ENCODE assay signal across 22 mouse cellular contexts in the genomic region with DNA sequence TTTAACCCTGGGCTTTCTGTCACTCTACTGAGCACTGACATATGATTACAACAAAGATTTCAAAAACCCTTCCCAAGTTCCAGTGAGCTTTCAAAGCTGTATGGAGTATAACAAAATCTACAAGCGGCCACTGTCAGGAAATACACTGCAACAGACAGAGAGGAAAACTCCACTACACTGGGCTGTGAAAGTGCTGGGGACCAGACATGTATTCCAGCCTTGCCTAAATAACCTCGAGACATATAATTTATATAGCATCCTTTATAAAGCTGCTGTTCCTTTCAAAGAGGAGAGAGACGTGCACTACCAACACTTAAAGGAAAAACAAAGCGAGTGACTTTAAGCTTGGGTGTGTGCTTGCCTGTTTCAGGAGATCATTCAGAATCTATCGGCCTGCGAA. TPM values are rescaled to one million over a fixed set of nuclear protein-coding genes. Genes with fewer than 3 reads are reported as not detected.
DNase-seq lines count a peak whose midpoint lies in the region; ATAC-seq and TF ChIP-seq lines count a peak whose summit lies in the region.
"Had no signal": no experiment of that assay in that cellular context is flagged by ENCODE, and none has a peak within 500 bp of the region (broad histone marks: within the 10 kb centered on the region; RNA-seq: fewer than 3 reads in every experiment).

No protein-coding gene starts in this region.

- no peak overlapping the region for H3K9ac ChIP-seq in intestine, embryonic 14.5 days (ENCODE audit: low read length)
- no peak overlapping the region for H3K9ac ChIP-seq in intestine, embryonic 16.5 days (ENCODE audit: low read depth, low read length)
- no peak overlapping the region for H3K9ac ChIP-seq in liver, embryonic 15.5 days
- no peak overlapping the region for H3K9ac ChIP-seq in liver, embryonic 12.5 days
- no peak overlapping the region; the same call in 1 of the 2 replicates for H3K9ac ChIP-seq in liver, postnatal 0 days (replicated peaks)
- H3K9ac ChIP-seq in stomach, embryonic 16.5 days (ENCODE audit: low read length), result 0 out of 2 replicates have a peak overlapping the region, but pooled peaks have one; percentile 19
- H3K9ac ChIP-seq: embryonic facial prominence, embryonic 15.5 days; forebrain, embryonic 15.5 days; hindbrain, embryonic 15.5 days had no signal

- H3K4me3 ChIP-seq in intestine, embryonic 14.5 days (ENCODE audit: low read depth, low read length), result no peak overlapping the region
- no peak overlapping the region for H3K4me3 ChIP-seq in intestine, embryonic 16.5 days (ENCODE audit: low read length)
- no peak overlapping the region for H3K4me3 ChIP-seq in liver, embryonic 15.5 days (replicated peaks)
- H3K4me3 ChIP-seq in liver, embryonic 12.5 days, result no peak overlapping the region
- no peak overlapping the region; the same call in 1 of the 2 replicates for H3K4me3 ChIP-seq in liver, postnatal 0 days (ENCODE audit: low read depth, low read length)
- H3K4me3 ChIP-seq in stomach, embryonic 16.5 days (replicated peaks; ENCODE audit: low read length), result no peak overlapping the region
- H3K4me3 ChIP-seq: embryonic facial prominence, embryonic 15.5 days; erythroblast, embryonic 14.5 days; forebrain, embryonic 15.5 days; hindbrain, embryonic 15.5 days had no signal

- TF ChIP-seq EP300 in liver, postnatal 0 days (IDR thresholded peaks at IDR 0.05; ENCODE audit: low read depth), result no peak

- no peaks in the 10 kb centered on the region for H3K9me3 ChIP-seq in intestine, embryonic 14.5 days (ENCODE audit: control insufficient read depth, low read length)
- no peaks in the 10 kb centered on the region for H3K9me3 ChIP-seq in intestine, embryonic 16.5 days (ENCODE audit: control insufficient read depth, low read length)
- no peaks in the 10 kb centered on the region for H3K9me3 ChIP-seq in liver, embryonic 15.5 days (replicated peaks)
- no peaks in the 10 kb centered on the region for H3K9me3 ChIP-seq in liver, embryonic 12.5 days (replicated peaks)
- no peaks in the 10 kb centered on the region for H3K9me3 ChIP-seq in liver, postnatal 0 days (ENCODE audit: low read length)
- H3K9me3 ChIP-seq in stomach, embryonic 16.5 days (replicated peaks; ENCODE audit: control insufficient read depth, low read length), result no peaks in the 10 kb centered on the region
- H3K9me3 ChIP-seq: embryonic facial prominence, embryonic 15.5 days; forebrain, embryonic 15.5 days; hindbrain, embryonic 15.5 days had no signal

- DNase-seq in intestine, embryonic 14.5 days (ENCODE audit: low spot score), result peak; percentile 46
- no peak for DNase-seq in liver, postnatal 0 days
- DNase-seq: adrenal gland, adult 2 months; adrenal gland, postnatal 25 days; cerebellum, adult 18-20 months; cerebellum, adult 9-11 months; cerebellum, postnatal 36 days; gastrocnemius, postnatal 36 days; heart, adult 18-20 months; heart, postnatal 36 days had no signal

- WGBS in intestine, embryonic 14.5 days, result 69% methylated on average over 6 of the region's 6 CpGs
- WGBS in intestine, embryonic 16.5 days, result 67% methylated on average over 6 of the region's 6 CpGs
- WGBS in liver, embryonic 15.5 days (ENCODE audit: insufficient replicate concordance), result 71% methylated on average over 6 of the region's 6 CpGs
- WGBS in liver, embryonic 12.5 days (ENCODE audit: insufficient replicate concordance), result 83% methylated on average over 6 of the region's 6 CpGs
- WGBS in liver, postnatal 0 days (ENCODE audit: insufficient replicate concordance), result 72% methylated on average over 6 of the region's 6 CpGs
- 61% methylated on average over 6 of the region's 6 CpGs for WGBS in stomach, embryonic 16.5 days

- 0 out of 2 replicates have a peak, but pooled peaks cover 7% of the 10 kb centered on the region for H3K36me3 ChIP-seq in intestine, embryonic 14.5 days (ENCODE audit: control insufficient read depth, insufficient read depth, low read length)
- no peaks in the 10 kb centered on the region; the same call in 1 of the 2 replicates for H3K36me3 ChIP-seq in intestine, embryonic 16.5 days (ENCODE audit: control insufficient read depth, insufficient read depth, low read length)
- no peaks in the 10 kb centered on the region; the same call in none of the 2 replicates for H3K36me3 ChIP-seq in liver, embryonic 15.5 days (replicated peaks)
- peaks cover 14% of the 10 kb centered on the region; the same call in 1 of the 2 replicates for H3K36me3 ChIP-seq in liver, embryonic 12.5 days
- peaks cover 6% of the 10 kb centered on the region; the same call in 1 of the 2 replicates for H3K36me3 ChIP-seq in liver, postnatal 0 days (replicated peaks; ENCODE audit: insufficient read depth, low read length)
- H3K36me3 ChIP-seq in stomach, embryonic 16.5 days (ENCODE audit: control insufficient read depth, insufficient read depth, low read length), result no peaks in the 10 kb centered on the region
- H3K36me3 ChIP-seq: forebrain, embryonic 15.5 days; hindbrain, embryonic 15.5 days had no signal

- no peaks in the 10 kb centered on the region for H3K27me3 ChIP-seq in intestine, embryonic 14.5 days (replicated peaks; ENCODE audit: control insufficient read depth, insufficient read depth, low read length)
- no peaks in the 10 kb centered on the region for H3K27me3 ChIP-seq in intestine, embryonic 16.5 days (replicated peaks; ENCODE audit: control insufficient read depth, insufficient read depth, low read length)
- no peaks in the 10 kb centered on the region for H3K27me3 ChIP-seq in liver, embryonic 15.5 days
- H3K27me3 ChIP-seq in liver, embryonic 12.5 days (replicated peaks), result no peaks in the 10 kb centered on the region
- H3K27me3 ChIP-seq in liver, postnatal 0 days (ENCODE audit: insufficient read depth, low read length), result no peaks in the 10 kb centered on the region
- H3K27me3 ChIP-seq in stomach, embryonic 16.5 days (ENCODE audit: control insufficient read depth, insufficient read depth, low read length), result no peaks in the 10 kb centered on the region
- H3K27me3 ChIP-seq: embryonic facial prominence, embryonic 15.5 days; forebrain, embryonic 15.5 days; hindbrain, embryonic 15.5 days had no signal

- no peak overlapping the region for H3K4me2 ChIP-seq in intestine, embryonic 14.5 days (ENCODE audit: low read length)
- H3K4me2 ChIP-seq in intestine, embryonic 16.5 days (ENCODE audit: low read depth, low read length), result no peak overlapping the region
- H3K4me2 ChIP-seq in liver, embryonic 15.5 days, result peak overlapping the region; percentile 19
- no peak overlapping the region for H3K4me2 ChIP-seq in liver, embryonic 12.5 days
- H3K4me2 ChIP-seq in liver, postnatal 0 days (ENCODE audit: low read depth, low read length), result peak overlapping the region; percentile 87
- H3K4me2 ChIP-seq in stomach, embryonic 16.5 days (ENCODE audit: low read depth, low read length), result peak overlapping the region; percentile 30; the same call in 1 of the 2 replicates
- H3K4me2 ChIP-seq: embryonic facial prominence, embryonic 15.5 days; forebrain, embryonic 15.5 days; heart, embryonic 11.5 days; hindbrain, embryonic 15.5 days had no signal

- H3K4me1 ChIP-seq in intestine, embryonic 14.5 days (replicated peaks; ENCODE audit: control insufficient read depth, insufficient read depth, low read length), result peaks cover 57% of the 10 kb centered on the region
- peaks cover 68% of the 10 kb centered on the region for H3K4me1 ChIP-seq in intestine, embryonic 16.5 days (ENCODE audit: control insufficient read depth, insufficient read depth, low read length)
- peaks cover 82% of the 10 kb centered on the region for H3K4me1 ChIP-seq in liver, embryonic 15.5 days (replicated peaks)
- H3K4me1 ChIP-seq in liver, embryonic 12.5 days, result peaks cover 83% of the 10 kb centered on the region
- H3K4me1 ChIP-seq in liver, postnatal 0 days (ENCODE audit: insufficient read depth), result peaks cover 48% of the 10 kb centered on the region
- peaks cover 63% of the 10 kb centered on the region for H3K4me1 ChIP-seq in stomach, embryonic 16.5 days (ENCODE audit: control insufficient read depth, insufficient read depth, low read length)

- ATAC-seq in intestine, embryonic 14.5 days (replicated peaks; ENCODE audit: low FRiP score, low TSS enrichment, low read depth), result no peak
- ATAC-seq in intestine, embryonic 16.5 days, result no peak
- no peak for ATAC-seq in liver, embryonic 15.5 days (ENCODE audit: insufficient read depth)
- ATAC-seq in liver, embryonic 12.5 days, result no peak
- no peak for ATAC-seq in liver, postnatal 0 days
- no peak for ATAC-seq in stomach, embryonic 16.5 days (ENCODE audit: insufficient read depth, low FRiP score)
- ATAC-seq: forebrain, embryonic 15.5 days had no signal

- no peak for TF ChIP-seq CTCF in liver, postnatal 0 days (IDR thresholded peaks at IDR 0.05; ENCODE audit: low read depth)

- H3K27ac ChIP-seq in intestine, embryonic 14.5 days (ENCODE audit: low read depth), result no peak overlapping the region
- no peak overlapping the region for H3K27ac ChIP-seq in intestine, embryonic 16.5 days (ENCODE audit: low read length)
- no peak overlapping the region for H3K27ac ChIP-seq in liver, embryonic 15.5 days (replicated peaks)
- no peak overlapping the region for H3K27ac ChIP-seq in liver, embryonic 12.5 days
- H3K27ac ChIP-seq in liver, postnatal 0 days (ENCODE audit: low read depth), result peak overlapping the region; percentile 26
- no peak overlapping the region for H3K27ac ChIP-seq in stomach, embryonic 16.5 days (ENCODE audit: low read length)
- H3K27ac ChIP-seq: embryonic facial prominence, embryonic 15.5 days; forebrain, embryonic 15.5 days; hindbrain, embryonic 15.5 days had no signal

RNA-seq across cellular contexts. Expression of a gene that starts 4.4 kb away (rescaled TPM):
- polyA plus RNA-seq in intestine, embryonic 14.5 days (2014; fragmentation: Nextera tagmentation; extraction: Ambion mirVana), result 104 and 109 TPM in 2 replicates
- 102 and 106 TPM in 2 replicates for polyA plus RNA-seq in intestine, embryonic 16.5 days (2015; fragmentation: Nextera tagmentation; extraction: Ambion mirVana)
- 58.9 and 76.1 TPM in 2 replicates for polyA plus RNA-seq in liver, embryonic 15.5 days (2015; fragmentation: Nextera tagmentation; extraction: Ambion mirVana)
- 59.8 and 60.8 TPM in 2 replicates for polyA plus RNA-seq in liver, embryonic 12.5 days (2016; fragmentation: Nextera tagmentation; extraction: Ambion mirVana)
- polyA plus RNA-seq in liver, postnatal 0 days (2015; fragmentation: Nextera tagmentation; extraction: Ambion mirVana), result 74.3 and 74.7 TPM in 2 replicates
- polyA plus RNA-seq in stomach, embryonic 16.5 days (2015; fragmentation: Nextera tagmentation; extraction: Ambion mirVana), result 94.1 and 115 TPM in 2 replicates

RNA-seq across cellular contexts. Expression of a gene that starts 26.2 kb away (rescaled TPM):
- polyA plus RNA-seq in intestine, embryonic 14.5 days (2014; fragmentation: Nextera tagmentation; extraction: Ambion mirVana), result not detected in 2 replicates
- polyA plus RNA-seq in intestine, embryonic 16.5 days (2015; fragmentation: Nextera tagmentation; extraction: Ambion mirVana), result not detected in 2 replicates
- polyA plus RNA-seq in liver, embryonic 15.5 days (2015; fragmentation: Nextera tagmentation; extraction: Ambion mirVana), result not detected in 2 replicates
- polyA plus RNA-seq in liver, embryonic 12.5 days (2016; fragmentation: Nextera tagmentation; extraction: Ambion mirVana), result not detected in 2 replicates
- not detected in 2 replicates for polyA plus RNA-seq in liver, postnatal 0 days (2015; fragmentation: Nextera tagmentation; extraction: Ambion mirVana)
- not detected in 2 replicates for polyA plus RNA-seq in stomach, embryonic 16.5 days (2015; fragmentation: Nextera tagmentation; extraction: Ambion mirVana)
- polyA plus RNA-seq: adrenal gland, adult 2 months; embryonic facial prominence, embryonic 15.5 days; erythroblast, embryonic 14.5 days; forebrain, embryonic 11.5 days; forebrain, embryonic 15.5 days; heart, embryonic 11.5 days; heart, postnatal 0 days; hindbrain, embryonic 11.5 days; hindbrain, embryonic 15.5 days had no signal

Comparison
In these comparisons a context has a peak if more than half of its experiments do, and no peak if none do; other contexts are left out.
1. H3K4me2 ChIP-seq: peak in liver, embryonic 15.5 days (single experiment), liver, postnatal 0 days (single experiment) and stomach, embryonic 16.5 days (single experiment); none in intestine, embryonic 14.5 days (single experiment), intestine, embryonic 16.5 days (single experiment) and liver, embryonic 12.5 days (single experiment).